Mouse (Mus musculus) gastrocnemius, adult 18-20 months (tissue): Measurements from ENCODE around the gene Cdc34. TPM values are rescaled to one million over a fixed set of nuclear protein-coding genes. Genes with fewer than 3 reads are reported as not detected.
"Not testable (repeated sequence)": the region's sequence is repeated elsewhere in the genome, so short reads cannot be mapped to it uniquely, and the experiment has no call there.

Source experiments
- DNase-seq: peaks from one replicate; pipeline ENCODE4 v3.0.0; 2021; ENCODE audit warnings: low spot score
- total RNA-seq, 2 experiments: library from RNA; stranded (reverse); gene quantifications; 2 replicates each; pipeline ENCODE4 v1.2.3; 2021

Gene Cdc34
- total RNA-seq, 2 experiments from 2014 or later: 388 to 419 TPM

- DNase-seq: no peak
Observed at GRCm38 (mm10) chr10:79694379-79694655, 12.3 kb downstream of the Cdc34 start.

GRCm38 (mm10) chr10:79695231-79696128 lies 13.5 kb downstream of the Cdc34 start:
- peak; percentile 83 for DNase-seq

- DNase-seq: no peak
Observed at GRCm38 (mm10) chr10:79696129-79696651, 14.2 kb downstream of the Cdc34 start.

GRCm38 (mm10) chr10:79697916-79698315 lies 15.9 kb downstream of the Cdc34 start:
- no peak for DNase-seq

GRCm38 (mm10) chr10:79698459-79698858 lies 16.5 kb downstream of the Cdc34 start:
- no peak for DNase-seq

GRCm38 (mm10) chr10:79700676-79701075 lies 18.7 kb downstream of the Cdc34 start:
- DNase-seq: no peak

- no peak for DNase-seq
Observed at GRCm38 (mm10) chr10:79701443-79702129, 19.6 kb downstream of the Cdc34 start.

- DNase-seq: not testable (repeated sequence)
Observed at GRCm38 (mm10) chr10:79702970-79703369, 21.0 kb downstream of the Cdc34 start.

GRCm38 (mm10) chr10:79703541-79703940 lies 21.5 kb downstream of the Cdc34 start:
- no peak for DNase-seq

- DNase-seq: peak; percentile 98
Observed at GRCm38 (mm10) chr10:79704065-79704969, 22.3 kb downstream of the Cdc34 start, which contains the start of gene Bsg. Bsg (plus strand) TSS chr10:79704491.

- DNase-seq: no peak
Observed at GRCm38 (mm10) chr10:79704970-79705360, 23.0 kb downstream of the Cdc34 start.

GRCm38 (mm10) chr10:79705951-79706350 lies 24.0 kb downstream of the Cdc34 start:
- DNase-seq: no peak

- peak; percentile 86 for DNase-seq
Observed at GRCm38 (mm10) chr10:79706406-79707094, 24.6 kb downstream of the Cdc34 start.

GRCm38 (mm10) chr10:79707162-79707561 lies 25.2 kb downstream of the Cdc34 start:
- DNase-seq: peak; percentile 49

- DNase-seq: no peak
Observed at GRCm38 (mm10) chr10:79707759-79708158, 25.8 kb downstream of the Cdc34 start.

GRCm38 (mm10) chr10:79708668-79709067 lies 26.7 kb downstream of the Cdc34 start:
- DNase-seq: peak; percentile 47

GRCm38 (mm10) chr10:79709307-79709706 lies 27.3 kb downstream of the Cdc34 start:
- DNase-seq: no peak

- no peak for DNase-seq
Observed at GRCm38 (mm10) chr10:79712029-79712428, 30.0 kb downstream of the Cdc34 start.

- DNase-seq: peak; percentile 82
Observed at GRCm38 (mm10) chr10:79712499-79713126, 30.6 kb downstream of the Cdc34 start.

GRCm38 (mm10) chr10:79713163-79713562 lies 31.2 kb downstream of the Cdc34 start:
- DNase-seq: no peak
